Mouse (Mus musculus) left cerebral cortex, adult 18-20 months (tissue): ENCODE results near the gene Gpr141. TPM values are rescaled to one million over a fixed set of nuclear protein-coding genes. Genes with fewer than 3 reads are reported as not detected.
"Not testable (repeated sequence)": the region's sequence is repeated elsewhere in the genome, so short reads cannot be mapped to it uniquely, and the experiment has no call there.

Experiments
- DNase-seq, 2 experiments: peaks; one replicate each; pipeline ENCODE4 v3.0.0; 2021 to 2022; ENCODE audit warnings: low spot score in 2 of 2, mixed read lengths in 1 of 2
- long read RNA-seq, 2 experiments: library from polyadenylated mRNA; stranded (forward); transcript quantifications; one replicate each; pipeline ENCODE4 v2.0.0; 2021
- total RNA-seq, 2 experiments: library from RNA; stranded (reverse); gene quantifications; 2 replicates each; pipeline ENCODE4 v1.2.3; 2021

Gene Gpr141
- not detected for total RNA-seq
- long read RNA-seq, experiment 1 = 0 reads
- long read RNA-seq, experiment 2 = 0 reads

GRCm38 (mm10) chr13:19824071-19824470 lies at the start of gene Gpr141:
Gpr141 (minus strand) TSS chr13:19824257.
- no peak for DNase-seq

GRCm38 (mm10) chr13:19864241-19864640 lies 40.2 kb upstream of the Gpr141 start:
- DNase-seq = no peak

GRCm38 (mm10) chr13:19854629-19855333 lies 30.7 kb upstream of the Gpr141 start:
- no peak for DNase-seq

GRCm38 (mm10) chr13:19854049-19854448 lies 30.0 kb upstream of the Gpr141 start:
- DNase-seq = no peak

- no peak for DNase-seq
Observed at GRCm38 (mm10) chr13:19843448-19843847, 19.4 kb upstream of the Gpr141 start.

GRCm38 (mm10) chr13:19842707-19843106 lies 18.6 kb upstream of the Gpr141 start:
- DNase-seq = no peak

- no peak for DNase-seq
Observed at GRCm38 (mm10) chr13:19841615-19842014, 17.6 kb upstream of the Gpr141 start.

- no peak for DNase-seq
Observed at GRCm38 (mm10) chr13:19840206-19840605, 16.1 kb upstream of the Gpr141 start.

- no peak for DNase-seq
Observed at GRCm38 (mm10) chr13:19830560-19830959, 6.5 kb upstream of the Gpr141 start.

GRCm38 (mm10) chr13:19828095-19828494 lies 4.0 kb upstream of the Gpr141 start:
- no peak for DNase-seq

GRCm38 (mm10) chr13:19821639-19822038 lies 2.4 kb downstream of the Gpr141 start:
- DNase-seq = no peak

- DNase-seq = no peak
Observed at GRCm38 (mm10) chr13:19819926-19820325, 4.1 kb downstream of the Gpr141 start.

- no peak for DNase-seq
Observed at GRCm38 (mm10) chr13:19819243-19819642, 4.8 kb downstream of the Gpr141 start.

- no peak for DNase-seq
Observed at GRCm38 (mm10) chr13:19794942-19795341, 29.1 kb downstream of the Gpr141 start.

GRCm38 (mm10) chr13:19794486-19794885 lies 29.6 kb downstream of the Gpr141 start:
- DNase-seq = no peak

GRCm38 (mm10) chr13:19793761-19794160 lies 30.3 kb downstream of the Gpr141 start:
- no peak for DNase-seq

GRCm38 (mm10) chr13:19787946-19788345 lies 36.1 kb downstream of the Gpr141 start:
- not testable (repeated sequence) for DNase-seq

GRCm38 (mm10) chr13:19770163-19770562 lies 53.9 kb downstream of the Gpr141 start:
- DNase-seq = no peak

- no peak for DNase-seq
Observed at GRCm38 (mm10) chr13:19767202-19767601, 56.9 kb downstream of the Gpr141 start.

GRCm38 (mm10) chr13:19764276-19764675 lies 59.8 kb downstream of the Gpr141 start:
- no peak for DNase-seq

- DNase-seq = no peak
Observed at GRCm38 (mm10) chr13:19763211-19763610, 60.8 kb downstream of the Gpr141 start.

GRCm38 (mm10) chr13:19745741-19746140 lies 78.3 kb downstream of the Gpr141 start:
- no peak for DNase-seq

- no peak for DNase-seq
Observed at GRCm38 (mm10) chr13:19744536-19744935, 79.5 kb downstream of the Gpr141 start.
